8 mouse cellular contexts compared by ENCODE assay signal in the genomic region with DNA sequence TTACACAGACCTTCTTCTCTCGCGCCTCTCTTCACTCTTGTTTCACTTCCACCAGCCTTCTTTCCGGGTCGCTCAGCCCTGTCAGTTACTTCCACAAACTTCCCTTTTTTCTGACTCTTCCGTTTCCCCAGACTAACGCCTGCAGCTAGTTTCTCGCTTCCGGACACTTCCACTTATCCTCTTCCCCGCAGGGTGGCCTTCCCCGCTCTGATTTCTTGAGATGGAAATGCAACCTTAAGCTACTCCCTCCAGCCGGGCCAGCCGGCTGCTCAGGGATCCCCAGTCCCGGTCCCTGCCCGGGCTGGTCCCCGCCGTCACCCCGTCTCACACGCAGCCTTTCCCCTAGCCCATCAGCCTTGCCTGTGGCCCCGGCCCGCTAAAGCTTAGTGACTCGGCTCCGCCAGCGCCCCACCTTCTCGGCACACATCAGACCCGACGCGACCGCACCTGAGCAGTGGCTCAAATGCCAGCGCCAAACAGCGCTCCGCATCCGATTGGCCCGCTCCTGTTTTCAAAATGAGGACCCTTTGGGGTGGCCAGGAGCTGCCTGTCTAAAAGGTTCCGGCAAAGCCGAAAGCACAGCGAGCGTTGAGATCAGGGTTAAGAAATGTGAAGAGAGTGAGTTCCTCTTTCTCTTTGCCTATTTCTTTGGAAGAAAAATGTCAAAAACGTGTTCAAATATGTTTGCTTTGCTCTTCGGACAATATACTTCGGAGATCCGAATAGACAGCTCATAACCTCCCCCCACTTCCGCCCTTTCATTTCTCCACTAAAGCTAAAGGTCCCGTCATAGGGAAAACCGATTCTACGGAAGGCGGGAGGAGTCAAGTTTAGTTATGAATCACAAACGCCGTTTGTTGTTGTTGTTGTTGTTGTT. TPM values are rescaled to one million over a fixed set of nuclear protein-coding genes. Genes with fewer than 3 reads are reported as not detected.
DNase-seq lines count a peak whose midpoint lies in the region; ATAC-seq lines count a peak whose summit lies in the region.

A gene (minus strand): TSS at position 417 of the 877 bp plus-strand sequence.

- H3K4me2 ChIP-seq in hindbrain, embryonic 12.5 days (replicated peaks): peak within 1 kb of the TSS; percentile 87

- peak within 1 kb of the TSS; percentile 73 for H3K27ac ChIP-seq in hindbrain, embryonic 12.5 days

- WGBS in hindbrain, embryonic 12.5 days: under 1% methylated on average over 48 of the region's 48 CpGs

- H3K4me3 ChIP-seq in hindbrain, embryonic 12.5 days: peak within 1 kb of the TSS; percentile 75

- no peaks in the 10 kb centered on the region for H3K9me3 ChIP-seq in hindbrain, embryonic 12.5 days (replicated peaks)

- peak within 1 kb of the TSS; percentile 68 for H3K9ac ChIP-seq in hindbrain, embryonic 12.5 days

- H3K4me1 ChIP-seq in hindbrain, embryonic 12.5 days: peaks cover 24% of the 10 kb centered on the region

- ATAC-seq in hindbrain, embryonic 12.5 days (ENCODE audit: low FRiP score): peak; percentile 96

- DNase-seq in NIH3T3 (ENCODE audit: low read depth): peak; percentile 97
- DNase-seq in cerebellum, postnatal 10 days: peak; percentile 95 to 98
- DNase-seq in frontal cortex, postnatal 10 days (ENCODE audit: low spot score in 2 of 2): peak; percentile 81 to 86
- peak; percentile 93 to 96 for DNase-seq in layer of hippocampus, postnatal 14 days (ENCODE audit: low spot score in 2 of 2)
- DNase-seq in lung, postnatal 14 days: peak; percentile 92
- peak; percentile 96 for DNase-seq in retina, adult 2 months (ENCODE audit: low read depth, low spot score)
- peak; percentile 90 for DNase-seq in thymus, postnatal 36 days

- no peaks in the 10 kb centered on the region for H3K36me3 ChIP-seq in hindbrain, embryonic 12.5 days

- no peaks in the 10 kb centered on the region for H3K27me3 ChIP-seq in hindbrain, embryonic 12.5 days

RNA-seq across cellular contexts. Expression of the gene that starts here (rescaled TPM):
- 40.0 and 42.7 TPM in 2 replicates for polyA plus RNA-seq in hindbrain, embryonic 12.5 days (2016; fragmentation: Nextera tagmentation; extraction: Ambion mirVana)
- 1 to 10 TPM; 3.6 to 3.7 TPM for total RNA-seq in layer of hippocampus, postnatal 14 days (2021)

Comparison
In these comparisons a context has a peak if more than half of its experiments do, and no peak if none do; other contexts are left out.
1. Peak in every context shown above with its lines: DNase-seq, ATAC-seq, H3K4me3 ChIP-seq and H3K27ac ChIP-seq.